Mouse (Mus musculus): ENCODE data around the gene Trafd1. TPM values are rescaled to one million over a fixed set of nuclear protein-coding genes. Genes with fewer than 3 reads are reported as not detected.
A peak's percentile ranks its signal among the peaks of the same experiment; 100 is the strongest.
"Not testable (repeated sequence)": the region's sequence is repeated elsewhere in the genome, so short reads cannot be mapped to it uniquely, and the experiment has no call there.

Gene Trafd1
- polyA plus RNA-seq, 1 experiment from 2014 or later, result 145 TPM

GRCm38 (mm10) chr5:121339507-121340230 is 45.8 kb downstream of the Trafd1 start:
- Histone ChIP-seq H3K27me3 (no peaks in the 10 kb centered on the region), H3K9ac (no peak overlapping the region), H3K36me3 (peaks cover 97% of the 10 kb centered on the region), H3K27ac (no peak overlapping the region), H3K9me3 (no peaks in the 10 kb centered on the region), H3K4me1 (replicated peaks) (no peaks in the 10 kb centered on the region), H3K4me3 (no peak overlapping the region), H3K4me2 (no peak overlapping the region)
- 93% methylated on average over 7 of the region's 7 CpGs for WGBS
- no peak for ATAC-seq (ENCODE audit: low FRiP score)

- Histone ChIP-seq H3K4me3 (no peak overlapping the region), H3K9me3 (no peaks in the 10 kb centered on the region), H3K27ac (no peak overlapping the region), H3K9ac (no peak overlapping the region), H3K4me1 (replicated peaks) (no peaks in the 10 kb centered on the region), H3K27me3 (no peaks in the 10 kb centered on the region), H3K4me2 (no peak overlapping the region), H3K36me3 (peaks cover 97% of the 10 kb centered on the region)
- WGBS, result 96% methylated on average over 6 of the region's 6 CpGs
- ATAC-seq (ENCODE audit: low FRiP score), result no peak
Measured at GRCm38 (mm10) chr5:121336776-121337175, 48.7 kb downstream of the Trafd1 start.

DNA sequence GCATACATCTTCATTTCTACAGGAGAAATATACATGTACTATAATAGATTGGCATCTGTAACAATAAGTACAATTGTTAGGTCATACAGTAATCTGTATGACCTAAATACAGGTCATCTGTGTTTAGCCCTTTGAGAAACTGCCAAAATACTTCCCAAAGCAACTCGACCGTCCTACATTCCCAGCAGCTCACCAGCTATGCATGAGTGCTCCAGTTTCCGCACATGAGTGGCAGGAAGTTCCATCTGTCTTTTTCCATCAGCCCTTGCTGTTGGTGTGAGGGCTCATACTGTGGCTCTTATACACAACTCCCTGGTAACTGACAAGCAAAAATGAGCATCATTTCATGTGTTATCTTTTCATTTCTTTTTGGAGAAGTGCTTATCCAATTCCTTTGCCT is 49.4 kb downstream of the Trafd1 start:
- Histone ChIP-seq H3K4me2 (no peak overlapping the region), H3K4me1 (replicated peaks) (no peaks in the 10 kb centered on the region), H3K27ac (no peak overlapping the region), H3K9me3 (no peaks in the 10 kb centered on the region), H3K36me3 (peaks cover 97% of the 10 kb centered on the region), H3K9ac (no peak overlapping the region), H3K4me3 (no peak overlapping the region), H3K27me3 (no peaks in the 10 kb centered on the region)
- WGBS, result 76% methylated on average over 3 of the region's 3 CpGs
- no peak for ATAC-seq (ENCODE audit: low FRiP score)

DNA sequence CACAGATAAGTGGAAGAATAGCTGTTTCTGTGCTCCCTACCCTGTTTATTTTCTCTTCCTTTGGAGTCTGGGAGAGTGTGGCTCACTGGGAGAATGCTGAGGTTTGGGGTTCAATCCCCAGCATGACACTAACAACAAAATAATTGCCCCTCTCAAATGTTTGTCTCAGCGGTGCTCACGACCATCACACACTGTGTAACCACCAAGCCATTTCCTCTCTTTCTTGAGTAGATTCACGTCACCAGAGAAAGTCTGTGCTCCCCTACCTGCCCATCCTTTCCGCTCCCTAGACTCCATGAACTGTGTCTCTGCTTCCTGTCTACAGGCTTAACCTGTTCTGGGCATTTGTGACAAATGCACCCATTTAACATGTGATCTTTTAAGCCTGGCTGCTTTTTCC is 50.0 kb downstream of the Trafd1 start:
- no peak overlapping the region for H3K9ac ChIP-seq
- no peak overlapping the region for H3K4me3 ChIP-seq
- no peak for ATAC-seq (ENCODE audit: low FRiP score)
- 87% methylated on average over 4 of the region's 4 CpGs for WGBS
- H3K27me3 ChIP-seq, result no peaks in the 10 kb centered on the region
- H3K36me3 ChIP-seq, result peaks cover 97% of the 10 kb centered on the region
- no peak overlapping the region for H3K27ac ChIP-seq
- H3K9me3 ChIP-seq, result no peaks in the 10 kb centered on the region
- no peak overlapping the region for H3K4me2 ChIP-seq
- no peaks in the 10 kb centered on the region for H3K4me1 ChIP-seq (replicated peaks)

GRCm38 (mm10) chr5:121334454-121334853 is 51.0 kb downstream of the Trafd1 start:
- 84% methylated on average over 5 of the region's 5 CpGs for WGBS

DNA sequence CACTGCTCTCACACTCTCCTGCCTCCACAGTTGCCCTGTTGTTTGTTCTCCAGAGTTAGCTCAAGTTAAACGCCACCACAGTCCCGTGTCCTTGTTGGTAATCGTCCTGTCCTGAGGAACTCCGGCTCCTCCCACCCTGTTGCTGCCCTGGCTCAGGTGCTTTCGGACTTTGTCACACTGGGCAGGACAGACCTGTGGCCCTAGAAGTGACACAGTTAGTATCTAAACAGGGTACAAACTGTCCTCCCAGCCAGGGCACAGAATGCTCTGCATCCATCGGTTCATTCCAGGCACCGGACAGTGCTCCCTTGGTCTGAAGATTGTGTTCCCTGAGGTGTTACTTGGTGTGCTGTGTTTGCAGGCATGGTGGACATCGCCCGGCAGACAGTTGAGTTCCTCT is 51.5 kb downstream of the Trafd1 start:
- Histone ChIP-seq H3K9ac (no peak overlapping the region), H3K4me3 (no peak overlapping the region), H3K4me1 (replicated peaks) (no peaks in the 10 kb centered on the region), H3K4me2 (no peak overlapping the region), H3K36me3 (peaks cover 93% of the 10 kb centered on the region), H3K27ac (no peak overlapping the region), H3K27me3 (no peaks in the 10 kb centered on the region), H3K9me3 (no peaks in the 10 kb centered on the region)
- whole genome bisulfite sequencing, result 97% methylated on average over 9 of the region's 9 CpGs
- ATAC-seq (ENCODE audit: low FRiP score), result no peak

More at GRCm38 (mm10) chr5:121334454-121334853, 51.0 kb downstream of the Trafd1 start:
- no peak for ATAC-seq (ENCODE audit: low FRiP score)
- H3K36me3 ChIP-seq, result peaks cover 93% of the 10 kb centered on the region
- H3K27ac ChIP-seq, result no peak overlapping the region
- no peaks in the 10 kb centered on the region for H3K4me1 ChIP-seq (replicated peaks)
- no peak overlapping the region for H3K4me2 ChIP-seq
- H3K27me3 ChIP-seq, result no peaks in the 10 kb centered on the region
- no peaks in the 10 kb centered on the region for H3K9me3 ChIP-seq
- H3K4me3 ChIP-seq, result no peak overlapping the region
- no peak overlapping the region for H3K9ac ChIP-seq

GRCm38 (mm10) chr5:121331731-121332130 is 53.7 kb downstream of the Trafd1 start:
- H3K9me3 ChIP-seq, result no peaks in the 10 kb centered on the region
- 96% methylated on average over 10 of the region's 10 CpGs for WGBS
- H3K9ac ChIP-seq, result no peak overlapping the region
- H3K36me3 ChIP-seq, result peaks cover 90% of the 10 kb centered on the region
- H3K4me3 ChIP-seq, result no peak overlapping the region
- no peak overlapping the region for H3K4me2 ChIP-seq
- no peak overlapping the region for H3K27ac ChIP-seq
- ATAC-seq (ENCODE audit: low FRiP score), result no peak
- no peaks in the 10 kb centered on the region for H3K4me1 ChIP-seq (replicated peaks)
- no peaks in the 10 kb centered on the region for H3K27me3 ChIP-seq

DNA sequence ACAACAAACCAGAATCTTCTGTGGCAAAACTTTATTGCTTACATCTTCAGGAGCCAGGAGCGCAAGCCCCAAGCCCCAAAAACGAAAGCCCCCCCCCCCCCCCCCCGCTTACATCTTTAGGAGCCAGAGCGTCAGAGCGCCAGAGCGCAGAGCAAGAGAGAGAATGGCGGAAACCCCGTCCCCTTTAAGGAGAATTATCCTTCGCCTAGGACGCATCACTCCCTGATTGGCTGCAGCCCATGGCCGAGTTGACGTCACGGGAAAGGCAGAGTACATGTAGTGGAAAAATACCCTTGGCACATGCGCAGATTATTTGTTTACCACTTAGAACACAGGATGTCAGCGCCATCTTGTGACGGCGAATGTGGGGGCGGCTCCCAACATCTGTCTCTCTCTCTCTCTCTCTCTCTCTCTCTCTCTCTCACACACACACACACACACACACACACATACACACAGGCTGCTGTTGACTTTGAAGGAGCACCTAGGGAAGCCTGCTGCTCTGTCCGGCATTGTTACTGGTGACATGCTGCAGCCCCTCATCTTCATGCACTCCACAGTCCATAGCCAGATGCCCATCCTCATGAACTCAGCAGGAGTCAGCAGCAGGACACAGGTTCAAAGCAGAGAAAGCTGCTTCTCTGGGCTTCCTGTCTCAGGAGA is 55.1 kb downstream of the Trafd1 start:
- H3K4me2 ChIP-seq, result peak overlapping the region; percentile 33
- peak overlapping the region; percentile 26; the same call in 1 of the 2 replicates for H3K9ac ChIP-seq
- not testable (repeated sequence) for H3K9me3 ChIP-seq; H3K27me3 ChIP-seq; H3K4me1 ChIP-seq (replicated peaks)
- peak overlapping the region; percentile 70 for H3K27ac ChIP-seq
- ATAC-seq (ENCODE audit: low FRiP score), result 0 out of 2 replicates have a peak, but pooled peaks have one; percentile 49
- H3K36me3 ChIP-seq, result peaks cover 90% of the 10 kb centered on the region
- WGBS, result 57% methylated on average over 7 of the region's 19 CpGs
- H3K4me3 ChIP-seq, result peak overlapping the region; percentile 21

DNA sequence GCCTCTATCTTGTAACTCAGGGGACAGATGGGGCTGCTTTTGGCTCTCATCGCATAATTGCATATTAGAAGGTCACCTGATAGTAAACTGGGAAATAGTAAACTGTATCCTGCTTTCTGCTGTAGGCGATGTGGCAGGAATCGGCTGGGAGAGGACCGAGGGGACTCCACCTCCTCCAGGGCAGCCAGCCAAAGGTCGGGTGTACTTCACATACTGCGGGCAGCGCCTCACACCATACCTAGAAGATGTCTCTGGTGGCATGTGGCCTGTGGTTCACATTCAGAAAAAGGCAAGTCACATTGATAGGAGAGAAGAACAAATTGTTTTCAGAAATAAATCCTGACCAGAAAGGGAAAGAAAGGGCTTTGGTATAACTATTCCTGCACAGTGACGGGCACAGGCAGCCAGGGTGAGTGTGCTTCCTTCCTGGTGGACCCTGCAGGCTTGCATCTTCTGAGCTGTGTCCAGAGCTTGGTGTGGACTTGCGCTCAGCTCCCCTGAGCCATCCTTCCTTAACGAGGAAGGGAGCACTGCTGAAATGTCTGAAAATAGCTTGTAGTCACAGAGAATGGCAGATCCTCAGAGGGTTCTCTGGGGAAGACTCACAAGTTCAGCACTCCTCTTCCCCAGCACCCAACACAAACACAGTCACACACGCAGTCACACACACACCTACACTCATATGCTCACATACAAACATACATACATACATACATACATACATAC is 55.9 kb downstream of the Trafd1 start:
- Histone ChIP-seq H3K27ac (0 out of 2 replicates have a peak overlapping the region, but pooled peaks have one; percentile 20), H3K9ac (peak overlapping the region; percentile 26; the same call in 1 of the 2 replicates), H3K4me2 (peak overlapping the region; percentile 30), H3K9me3 (no peaks in the 10 kb centered on the region), H3K4me3 (peak overlapping the region; percentile 21), H3K36me3 (peaks cover 89% of the 10 kb centered on the region), H3K4me1 (replicated peaks) (no peaks in the 10 kb centered on the region), H3K27me3 (no peaks in the 10 kb centered on the region)
- ATAC-seq (ENCODE audit: low FRiP score), result no peak
- WGBS, result 87% methylated on average over 11 of the region's 11 CpGs

DNA sequence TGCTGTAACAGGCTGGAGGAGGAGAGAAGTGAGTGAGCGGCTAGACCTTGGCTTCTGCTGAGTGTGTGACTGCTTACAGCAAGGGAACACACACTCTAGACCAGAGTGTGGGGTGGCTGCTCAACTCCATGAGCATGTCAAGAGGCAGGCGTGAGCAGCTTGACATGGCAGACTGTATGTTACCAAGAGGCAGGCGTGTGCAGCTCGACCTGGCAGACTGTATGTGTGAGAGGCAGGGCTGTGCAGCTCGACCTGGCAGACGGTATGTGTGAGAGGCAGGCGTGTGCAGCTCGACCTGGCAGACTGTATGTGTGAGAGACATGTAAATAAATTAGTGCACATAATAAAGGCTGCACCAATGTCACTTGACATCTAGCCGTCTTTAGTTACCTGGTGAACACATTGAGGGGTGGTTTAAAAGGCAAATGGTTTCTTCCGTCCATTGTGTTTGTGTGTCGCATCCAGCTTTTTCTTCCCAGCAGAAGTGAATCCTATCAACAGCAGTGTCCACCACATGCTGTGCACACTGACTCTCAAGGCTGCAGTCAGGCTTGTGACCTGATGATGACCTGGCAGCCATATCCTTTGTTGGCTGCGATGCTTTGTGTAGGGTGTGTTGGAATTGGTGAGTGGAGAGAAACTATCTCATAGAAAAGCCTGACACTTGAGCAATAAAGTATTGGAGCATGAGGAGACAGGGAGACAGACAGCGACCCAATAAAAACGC is 59.2 kb downstream of the Trafd1 start:
- 62% methylated on average over 14 of the region's 14 CpGs for WGBS
- Histone ChIP-seq H3K27me3 (no peaks in the 10 kb centered on the region), H3K27ac (no peak overlapping the region), H3K36me3 (peaks cover 89% of the 10 kb centered on the region), H3K4me3 (no peak overlapping the region), H3K4me1 (replicated peaks) (no peaks in the 10 kb centered on the region), H3K4me2 (no peak overlapping the region), H3K9ac (no peak overlapping the region), H3K9me3 (no peaks in the 10 kb centered on the region)
- no peak for ATAC-seq (ENCODE audit: low FRiP score)

All from hindbrain, embryonic 13.5 days (tissue).